ENCODE assay signal across 21 mouse cellular contexts in the genomic region with DNA sequence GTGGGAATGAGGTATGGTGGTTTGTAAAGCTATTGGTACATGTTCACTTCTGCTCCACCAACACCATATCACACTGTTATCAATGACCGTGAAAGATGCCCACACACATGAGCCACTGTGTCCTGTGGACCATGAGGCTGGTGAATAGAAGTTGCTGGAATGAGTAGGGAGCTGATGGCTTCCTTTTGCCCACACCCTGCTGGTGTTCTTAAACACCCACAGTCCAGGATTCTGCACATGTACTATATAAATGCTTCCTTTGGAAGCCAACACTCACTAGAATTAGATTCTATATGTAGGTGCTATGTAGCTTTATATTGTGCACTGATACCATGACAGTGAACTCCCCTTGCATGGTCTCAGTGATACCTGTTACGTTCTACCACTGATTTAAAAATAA.
DNase-seq lines count a peak whose midpoint lies in the region; ATAC-seq lines count a peak whose summit lies in the region.
"Had no signal": no experiment of that assay in that cellular context is flagged by ENCODE, and none has a peak within 500 bp of the region (broad histone marks: within the 10 kb centered on the region; RNA-seq: fewer than 3 reads in every experiment).

No protein-coding gene starts in this region.

- ATAC-seq in frontal cortex, adult (ENCODE audit: low TSS enrichment), result peak; percentile 73
- ATAC-seq: activated CD4-positive, CD25-positive, alpha-beta regulatory T cell, adult 4 months; CD4-positive, CD25-positive, alpha-beta regulatory T cell, adult 4 months; forebrain, embryonic 14.5 days; forebrain, embryonic 16.5 days; Patski had no signal

- DNase-seq in frontal cortex, postnatal 10 days (ENCODE audit: low spot score in 2 of 2), result no peak
- peak; percentile 2 for DNase-seq in right cerebral cortex, adult 18-20 months
- no peak for DNase-seq in right cerebral cortex, postnatal 25 days
- no peak for DNase-seq in spleen, adult 12 weeks (ENCODE audit: low spot score)
- DNase-seq: adrenal gland, adult 8-10 months; adrenal gland, postnatal 14 days; adrenal gland, postnatal 36 days; B cell, adult 2 months; cerebellum, adult 11 months; cerebellum, adult 18-20 months; cerebellum, adult 8-10 months; cerebellum, adult 9-11 months; cerebellum, postnatal 14 days; cerebellum, postnatal 36 days; embryo, embryonic 11 days had no signal
